In the genomic region with DNA sequence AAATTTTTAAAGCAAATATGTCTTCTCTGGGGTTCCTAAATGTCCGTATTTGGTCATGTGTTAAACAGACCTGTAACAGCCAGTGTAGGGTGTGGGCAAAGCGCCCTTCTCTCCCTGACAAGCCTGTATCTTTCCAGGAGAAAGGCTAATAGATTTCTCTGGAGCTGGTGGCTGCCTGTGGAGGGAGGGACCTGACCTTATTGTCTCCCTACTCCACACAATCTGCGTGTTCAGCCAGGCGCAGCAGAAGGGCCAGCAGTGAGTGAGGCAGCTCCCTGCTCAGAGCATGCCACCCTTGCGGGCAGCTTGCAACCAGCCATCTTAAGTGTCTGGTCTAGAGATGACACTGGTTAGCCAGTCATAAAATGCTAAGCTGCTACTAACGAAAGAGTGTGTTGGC, we compare ENCODE assay signal across 18 mouse cellular contexts. TPM values are rescaled to one million over a fixed set of nuclear protein-coding genes. Genes with fewer than 3 reads are reported as not detected.
DNase-seq lines count a peak whose midpoint lies in the region; ATAC-seq lines count a peak whose summit lies in the region.
"Had no signal": no experiment of that assay in that cellular context is flagged by ENCODE, and none has a peak within 500 bp of the region (broad histone marks: within the 10 kb centered on the region; RNA-seq: fewer than 3 reads in every experiment).

No protein-coding gene starts in this region.

- H3K27me3 ChIP-seq in kidney, embryonic 14.5 days (ENCODE audit: control insufficient read depth, insufficient read depth, low read length), result no peaks in the 10 kb centered on the region
- H3K27me3 ChIP-seq in hindbrain, embryonic 11.5 days (ENCODE audit: control insufficient read depth, insufficient read depth, low read length), result no peaks in the 10 kb centered on the region
- no peaks in the 10 kb centered on the region for H3K27me3 ChIP-seq in midbrain, embryonic 14.5 days (ENCODE audit: control insufficient read depth, insufficient read depth, low read length)
- H3K27me3 ChIP-seq: embryonic facial prominence, embryonic 15.5 days; forebrain, embryonic 13.5 days; liver, embryonic 12.5 days; lung, embryonic 15.5 days had no signal

- H3K4me3 ChIP-seq in kidney, embryonic 14.5 days (ENCODE audit: low read length), result no peak overlapping the region
- no peak overlapping the region for H3K4me3 ChIP-seq in hindbrain, embryonic 11.5 days (ENCODE audit: low read depth, low read length)
- no peak overlapping the region for H3K4me3 ChIP-seq in midbrain, embryonic 14.5 days (replicated peaks; ENCODE audit: low read depth, low read length)
- H3K4me3 ChIP-seq: embryonic facial prominence, embryonic 15.5 days; forebrain, embryonic 13.5 days; gastrocnemius, adult 2 months; heart, adult 2 months; limb, embryonic 10.5 days; liver, embryonic 12.5 days; lung, embryonic 15.5 days had no signal

- H3K9me3 ChIP-seq in kidney, embryonic 14.5 days (ENCODE audit: control insufficient read depth, low read length), result no peaks in the 10 kb centered on the region
- H3K9me3 ChIP-seq in hindbrain, embryonic 11.5 days (ENCODE audit: control insufficient read depth, low read length), result no peaks in the 10 kb centered on the region
- no peaks in the 10 kb centered on the region for H3K9me3 ChIP-seq in midbrain, embryonic 14.5 days (ENCODE audit: control insufficient read depth, low read length)
- H3K9me3 ChIP-seq: embryonic facial prominence, embryonic 15.5 days; forebrain, embryonic 13.5 days; limb, embryonic 10.5 days; liver, embryonic 12.5 days; lung, embryonic 15.5 days had no signal

- no peak for DNase-seq in kidney, postnatal 14 days
- peak; percentile 12 for DNase-seq in embryo, embryonic 10.5 days (ENCODE audit: low spot score)
- no peak for DNase-seq in hindbrain, embryonic 11.5 days (ENCODE audit: low spot score)
- DNase-seq in midbrain, embryonic 14.5 days, result peak; percentile 38
- no peak for DNase-seq in right cerebral cortex, adult 2 months (ENCODE audit: low spot score in 2 of 2)
- DNase-seq: adrenal gland, postnatal 10 days; cerebellum, adult 9-11 months; gastrocnemius, adult 2 months; heart, adult 2 months; right cerebral cortex, postnatal 4 days had no signal

- H3K4me1 ChIP-seq in kidney, embryonic 14.5 days (ENCODE audit: control insufficient read depth, insufficient read depth, low read length), result no peaks in the 10 kb centered on the region
- H3K4me1 ChIP-seq in hindbrain, embryonic 11.5 days (replicated peaks; ENCODE audit: control insufficient read depth, insufficient read depth, low read length), result no peaks in the 10 kb centered on the region
- no peaks in the 10 kb centered on the region for H3K4me1 ChIP-seq in midbrain, embryonic 14.5 days (ENCODE audit: control insufficient read depth, insufficient read depth, low read length)
- H3K4me1 ChIP-seq: embryonic facial prominence, embryonic 15.5 days; limb, embryonic 10.5 days; liver, embryonic 12.5 days; lung, embryonic 15.5 days had no signal

- peak; percentile 73 for ATAC-seq in kidney, embryonic 14.5 days (ENCODE audit: low FRiP score, low TSS enrichment)
- ATAC-seq in hindbrain, embryonic 11.5 days (ENCODE audit: low FRiP score), result peak; percentile 75
- ATAC-seq in midbrain, embryonic 14.5 days (ENCODE audit: low FRiP score, low TSS enrichment), result no peak
- ATAC-seq in granulocyte monocyte progenitor cell, adult 5-6 weeks (replicated peaks; ENCODE audit: poor library complexity, severe bottlenecking), result no peak
- ATAC-seq: forebrain, embryonic 13.5 days; liver, embryonic 12.5 days had no signal

- no peak overlapping the region for H3K27ac ChIP-seq in kidney, embryonic 14.5 days (ENCODE audit: low read depth, low read length)
- no peak overlapping the region for H3K27ac ChIP-seq in hindbrain, embryonic 11.5 days (ENCODE audit: low read depth, low read length)
- peak overlapping the region; percentile 45; the same call in 1 of the 2 replicates for H3K27ac ChIP-seq in midbrain, embryonic 14.5 days (replicated peaks; ENCODE audit: low read depth, low read length)
- H3K27ac ChIP-seq: embryonic facial prominence, embryonic 15.5 days; forebrain, embryonic 13.5 days; gastrocnemius, adult 2 months; heart, adult 2 months; limb, embryonic 10.5 days; liver, embryonic 12.5 days; lung, embryonic 15.5 days had no signal

- H3K9ac ChIP-seq in kidney, embryonic 14.5 days (ENCODE audit: low read depth, low read length), result no peak overlapping the region
- no peak overlapping the region for H3K9ac ChIP-seq in hindbrain, embryonic 11.5 days (ENCODE audit: low read depth, low read length)
- no peak overlapping the region for H3K9ac ChIP-seq in midbrain, embryonic 14.5 days (replicated peaks; ENCODE audit: low read length)
- H3K9ac ChIP-seq: embryonic facial prominence, embryonic 15.5 days; forebrain, embryonic 13.5 days; liver, embryonic 12.5 days; lung, embryonic 15.5 days had no signal

- no peak overlapping the region for H3K4me2 ChIP-seq in kidney, embryonic 14.5 days (replicated peaks; ENCODE audit: low read depth, low read length)
- H3K4me2 ChIP-seq in hindbrain, embryonic 11.5 days (replicated peaks; ENCODE audit: low read depth, low read length), result no peak overlapping the region
- H3K4me2 ChIP-seq in midbrain, embryonic 14.5 days (ENCODE audit: low read length), result no peak overlapping the region
- H3K4me2 ChIP-seq: embryonic facial prominence, embryonic 15.5 days; forebrain, embryonic 13.5 days; liver, embryonic 12.5 days; lung, embryonic 15.5 days had no signal

- H3K36me3 ChIP-seq in kidney, embryonic 14.5 days (ENCODE audit: control insufficient read depth, insufficient read depth, low read length), result no peaks in the 10 kb centered on the region
- H3K36me3 ChIP-seq in hindbrain, embryonic 11.5 days (ENCODE audit: control insufficient read depth, insufficient read depth, low read length), result no peaks in the 10 kb centered on the region
- no peaks in the 10 kb centered on the region for H3K36me3 ChIP-seq in midbrain, embryonic 14.5 days (ENCODE audit: control insufficient read depth, insufficient read depth, low read length)
- H3K36me3 ChIP-seq: embryonic facial prominence, embryonic 15.5 days; limb, embryonic 10.5 days; liver, embryonic 12.5 days; lung, embryonic 15.5 days had no signal

- WGBS in kidney, embryonic 14.5 days, result 30% methylated on average over 6 of the region's 6 CpGs
- WGBS in hindbrain, embryonic 11.5 days, result 36% methylated on average over 6 of the region's 6 CpGs
- WGBS in midbrain, embryonic 14.5 days, result 20% methylated on average over 6 of the region's 6 CpGs

RNA-seq across cellular contexts. Expression of gene Myo3b, which starts 5.5 kb away (rescaled TPM):
- polyA plus RNA-seq in kidney, embryonic 14.5 days (2014; fragmentation: Nextera tagmentation; extraction: Ambion mirVana), result 0.39 and 0.77 TPM in 2 replicates
- polyA plus RNA-seq in hindbrain, embryonic 11.5 days (2014; fragmentation: Nextera tagmentation; extraction: Ambion mirVana), result 0.07 and 0.09 TPM in 2 replicates
- 0.28 and 0.43 TPM in 2 replicates for polyA plus RNA-seq in midbrain, embryonic 14.5 days (2014; fragmentation: Nextera tagmentation; extraction: Ambion mirVana)
- not detected in 2 replicates for total RNA-seq in granulocyte monocyte progenitor cell, adult 5-6 weeks (2014; fragmentation: Nextera tagmentation)
- not detected in 2 replicates for total RNA-seq in granulocyte monocyte progenitor cell, adult 5-6 weeks (2017)
- total RNA-seq: adrenal gland, postnatal 10 days; gastrocnemius, adult 2 months; MEL had no signal
- polyA plus RNA-seq: embryonic facial prominence, embryonic 15.5 days; heart, adult 2 months; limb, embryonic 10.5 days; liver, embryonic 12.5 days had no signal

Comparison
In these comparisons a context has a peak if more than half of its experiments do, and no peak if none do; other contexts are left out.
1. ATAC-seq: peak in kidney, embryonic 14.5 days (single experiment) and hindbrain, embryonic 11.5 days (single experiment); none in midbrain, embryonic 14.5 days (single experiment) and granulocyte monocyte progenitor cell, adult 5-6 weeks (single experiment).
2. DNase-seq: peak in embryo, embryonic 10.5 days (single experiment) and midbrain, embryonic 14.5 days (single experiment); none in kidney, postnatal 14 days (single experiment), hindbrain, embryonic 11.5 days (single experiment) and right cerebral cortex, adult 2 months (0 of 2).